Comparison of ENCODE assay signal across 8 mouse cellular contexts in genomic region chr1:78195771-78196712, GRCm38 (mm10). TPM values are rescaled to one million over a fixed set of nuclear protein-coding genes. Genes with fewer than 3 reads are reported as not detected.
DNase-seq lines count a peak whose midpoint lies in the region; ATAC-seq lines count a peak whose summit lies in the region.
"Had no signal": no experiment of that assay in that cellular context is flagged by ENCODE, and none has a peak within 500 bp of the region (broad histone marks: within the 10 kb centered on the region; RNA-seq: fewer than 3 reads in every experiment).

No protein-coding gene starts in this region.

- intact Hi-C loops in left cerebral cortex, postnatal 36 days (cut with DNase I) = no loop called here

- H3K9me3 ChIP-seq in forebrain, embryonic 14.5 days (replicated peaks; ENCODE audit: control insufficient read depth, low read length) = no peaks in the 10 kb centered on the region
- no peaks in the 10 kb centered on the region for H3K9me3 ChIP-seq in liver, embryonic 13.5 days (replicated peaks)

- H3K27ac ChIP-seq in forebrain, embryonic 14.5 days (ENCODE audit: low read depth, low read length) = no peak overlapping the region
- no peak overlapping the region for H3K27ac ChIP-seq in liver, embryonic 13.5 days

- peaks cover 5% of the 10 kb centered on the region; the same call in 1 of the 2 replicates for H3K4me1 ChIP-seq in forebrain, embryonic 14.5 days (ENCODE audit: control insufficient read depth, insufficient read depth, low read length)
- peaks cover 3% of the 10 kb centered on the region; the same call in 1 of the 2 replicates for H3K4me1 ChIP-seq in liver, embryonic 13.5 days (replicated peaks)

- H3K27me3 ChIP-seq in forebrain, embryonic 14.5 days (replicated peaks; ENCODE audit: control insufficient read depth, insufficient read depth, low read length) = peaks cover 97% of the 10 kb centered on the region
- H3K27me3 ChIP-seq in liver, embryonic 13.5 days = peaks cover 100% of the 10 kb centered on the region

- peak; percentile 87 for DNase-seq in 3134 (ENCODE audit: extremely low read depth, insufficient read length, low spot score)
- peak; percentile 24 for DNase-seq in CD4-positive, CD25-positive, alpha-beta regulatory T cell, adult 2 months (ENCODE audit: low read depth, low spot score)
- DNase-seq in forebrain, embryonic 14.5 days (ENCODE audit: low spot score) = no peak
- no peak for DNase-seq in liver, embryonic 13.5 days
- DNase-seq in left cerebral cortex, postnatal 36 days (ENCODE audit: low spot score in 2 of 2) = no peak
- no peak for DNase-seq in urinary bladder, postnatal 4 days (ENCODE audit: low spot score in 2 of 2)
- DNase-seq in thymus, postnatal 0 days (ENCODE audit: low spot score) = no peak

- H3K4me3 ChIP-seq in forebrain, embryonic 14.5 days (ENCODE audit: low read depth, low read length) = peak overlapping the region; percentile 16; the same call in 1 of the 2 replicates
- peak overlapping the region; percentile 21; the same call in 1 of the 2 replicates for H3K4me3 ChIP-seq in liver, embryonic 13.5 days (replicated peaks)

- no peak overlapping the region for H3K9ac ChIP-seq in forebrain, embryonic 14.5 days (ENCODE audit: low read length)
- H3K9ac ChIP-seq in liver, embryonic 13.5 days = no peak overlapping the region

- ATAC-seq in forebrain, embryonic 14.5 days = no peak
- ATAC-seq in liver, embryonic 13.5 days (ENCODE audit: low read depth) = no peak

- peak overlapping the region; percentile 21 for H3K4me2 ChIP-seq in forebrain, embryonic 14.5 days (ENCODE audit: low read length)
- H3K4me2 ChIP-seq in liver, embryonic 13.5 days = peak overlapping the region; percentile 27

- no peaks in the 10 kb centered on the region for H3K36me3 ChIP-seq in forebrain, embryonic 14.5 days (ENCODE audit: control insufficient read depth, insufficient read depth, low read length)
- no peaks in the 10 kb centered on the region for H3K36me3 ChIP-seq in liver, embryonic 13.5 days

- WGBS in forebrain, embryonic 14.5 days = under 1% methylated on average over 42 of the region's 42 CpGs
- WGBS in liver, embryonic 13.5 days (ENCODE audit: insufficient replicate concordance) = 1% methylated on average over 42 of the region's 42 CpGs

RNA-seq across cellular contexts. Expression of gene Pax3, which starts 0.9 kb away (rescaled TPM):
- polyA plus RNA-seq in forebrain, embryonic 14.5 days (2014; fragmentation: Nextera tagmentation; extraction: Ambion mirVana) = 0.24 and 0.33 TPM in 2 replicates
- polyA plus RNA-seq in liver, embryonic 13.5 days (2015; fragmentation: Nextera tagmentation; extraction: Ambion mirVana) = 0.06 TPM in 1 of 2 replicates, not detected in the other
- not detected for total RNA-seq in left cerebral cortex, postnatal 36 days (2021)
- 0.04 TPM in 1 of 2 replicates, not detected in the other for polyA plus RNA-seq in thymus, postnatal 0 days (2015; fragmentation: Nextera tagmentation; extraction: Ambion mirVana)
- polyA plus RNA-seq: cortical plate, adult 2 months had no signal

Comparison
In these comparisons a context has a peak if more than half of its experiments do, and no peak if none do; other contexts are left out.
1. DNase-seq: peak in 3134 (single experiment) and CD4-positive, CD25-positive, alpha-beta regulatory T cell, adult 2 months (single experiment); none in forebrain, embryonic 14.5 days (single experiment), liver, embryonic 13.5 days (single experiment), left cerebral cortex, postnatal 36 days (0 of 2), urinary bladder, postnatal 4 days (0 of 2) and thymus, postnatal 0 days (single experiment).